Mouse (Mus musculus): ENCODE measurements around the gene Lypd3. TPM values are rescaled to one million over a fixed set of nuclear protein-coding genes. Genes with fewer than 3 reads are reported as not detected.

Lypd3 gene
- polyA plus RNA-seq, 1 experiment from 2014 or later = 0.05 TPM

DNA sequence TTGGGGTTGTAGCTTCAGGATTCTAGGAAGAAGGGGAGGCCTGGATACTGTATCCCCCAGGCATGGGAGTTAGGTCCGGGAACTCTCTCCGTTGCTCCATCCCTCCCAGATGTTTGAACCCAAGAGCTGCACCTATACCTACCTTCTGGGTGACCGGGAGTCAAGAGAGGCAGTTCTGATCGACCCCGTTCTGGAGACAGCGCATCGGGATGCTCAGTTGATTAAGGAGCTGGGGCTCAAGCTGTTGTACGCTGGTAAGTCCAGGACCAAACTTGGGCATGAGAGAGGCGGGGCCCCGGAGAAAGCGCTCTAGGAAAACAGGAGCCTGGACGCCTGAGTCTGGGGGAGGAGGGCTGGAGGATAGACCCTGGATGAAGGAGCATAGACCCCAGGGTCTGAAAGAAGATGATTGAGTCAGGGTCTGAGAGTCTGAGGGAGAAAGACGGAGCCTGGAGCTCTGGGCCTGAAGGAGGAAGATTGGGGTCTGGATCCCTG lies 42.0 kb upstream of the Lypd3 start:
- Histone ChIP-seq H3K9me3 (replicated peaks; ENCODE audit: control insufficient read depth, low read length) (no peaks in the 10 kb centered on the region), H3K27me3 (ENCODE audit: control insufficient read depth, insufficient read depth, low read depth, low read length) (no peaks in the 10 kb centered on the region), H3K9ac (ENCODE audit: low read depth, low read length) (peak overlapping the region; percentile 71), H3K4me3 (ENCODE audit: low read depth, low read length) (peak overlapping the region; percentile 70), H3K4me1 (ENCODE audit: control insufficient read depth, low read depth, low read length) (peaks cover 34% of the 10 kb centered on the region), H3K36me3 (ENCODE audit: control insufficient read depth, insufficient read depth) (no peaks in the 10 kb centered on the region), H3K27ac (ENCODE audit: low read length) (no peak overlapping the region), H3K4me2 (ENCODE audit: low read depth, low read length) (peak overlapping the region; percentile 90)
- 13% methylated on average over 13 of the region's 13 CpGs for WGBS (ENCODE audit: insufficient replicate concordance)
- no peak for ATAC-seq (ENCODE audit: low read depth)

DNA sequence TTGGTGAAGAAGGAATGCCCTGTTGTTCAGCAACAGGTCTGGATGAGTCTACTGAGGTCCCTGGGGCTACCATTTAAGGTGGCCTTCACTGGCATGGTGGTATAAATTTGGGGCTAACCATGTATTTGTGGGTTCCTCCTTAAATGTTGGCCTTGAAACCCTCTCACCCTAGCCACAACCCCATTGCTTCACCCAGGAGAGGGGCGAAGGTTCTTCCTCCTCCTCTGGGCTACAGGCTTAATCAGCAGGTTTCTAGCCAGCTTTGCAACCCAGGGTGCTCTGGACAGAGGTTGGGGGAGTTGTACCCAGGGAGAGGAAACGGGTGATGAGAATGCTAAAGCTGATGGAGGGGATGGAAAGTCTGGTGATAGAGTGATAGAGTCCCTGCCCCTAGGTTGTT lies 40.9 kb upstream of the Lypd3 start:
- Histone ChIP-seq H3K9me3 (replicated peaks; ENCODE audit: control insufficient read depth, low read length) (no peaks in the 10 kb centered on the region), H3K4me2 (ENCODE audit: low read depth, low read length) (peak overlapping the region; percentile 90; the same call in 1 of the 2 replicates), H3K4me1 (ENCODE audit: control insufficient read depth, low read depth, low read length) (peaks cover 34% of the 10 kb centered on the region), H3K27ac (ENCODE audit: low read length) (no peak overlapping the region), H3K27me3 (ENCODE audit: control insufficient read depth, insufficient read depth, low read depth, low read length) (no peaks in the 10 kb centered on the region), H3K36me3 (ENCODE audit: control insufficient read depth, insufficient read depth) (no peaks in the 10 kb centered on the region), H3K4me3 (ENCODE audit: low read depth, low read length) (peak overlapping the region; percentile 70; the same call in 1 of the 2 replicates), H3K9ac (ENCODE audit: low read depth, low read length) (no peak overlapping the region)
- no peak for ATAC-seq (ENCODE audit: low read depth)
- 35% methylated on average over 2 of the region's 2 CpGs for WGBS (ENCODE audit: insufficient replicate concordance)

- no peaks in the 10 kb centered on the region for H3K36me3 ChIP-seq (ENCODE audit: control insufficient read depth, insufficient read depth)
- H3K9ac ChIP-seq (ENCODE audit: low read depth, low read length) = no peak overlapping the region
- no peaks in the 10 kb centered on the region for H3K27me3 ChIP-seq (ENCODE audit: control insufficient read depth, insufficient read depth, low read depth, low read length)
- peaks cover 15% of the 10 kb centered on the region; the same call in 1 of the 2 replicates for H3K4me1 ChIP-seq (ENCODE audit: control insufficient read depth, low read depth, low read length)
- 45% methylated on average over 4 of the region's 4 CpGs for WGBS (ENCODE audit: insufficient replicate concordance)
- no peaks in the 10 kb centered on the region for H3K9me3 ChIP-seq (replicated peaks; ENCODE audit: control insufficient read depth, low read length)
- no peak for ATAC-seq (ENCODE audit: low read depth)
- no peak overlapping the region for H3K4me3 ChIP-seq (ENCODE audit: low read depth, low read length)
- no peak overlapping the region for H3K27ac ChIP-seq (ENCODE audit: low read length)
- H3K4me2 ChIP-seq (ENCODE audit: low read depth, low read length) = no peak overlapping the region
Observed at GRCm38 (mm10) chr7:24598121-24598520, 38.2 kb upstream of the Lypd3 start.

GRCm38 (mm10) chr7:24599211-24600067 lies 36.9 kb upstream of the Lypd3 start:
- WGBS (ENCODE audit: insufficient replicate concordance) = 56% methylated on average over 15 of the region's 15 CpGs
- H3K27ac ChIP-seq (ENCODE audit: low read length) = no peak overlapping the region
- no peaks in the 10 kb centered on the region for H3K36me3 ChIP-seq (ENCODE audit: control insufficient read depth, insufficient read depth)
- H3K4me2 ChIP-seq (ENCODE audit: low read depth, low read length) = no peak overlapping the region
- H3K4me1 ChIP-seq (ENCODE audit: control insufficient read depth, low read depth, low read length) = peaks cover 3% of the 10 kb centered on the region; the same call in 1 of the 2 replicates
- no peak overlapping the region for H3K9ac ChIP-seq (ENCODE audit: low read depth, low read length)
- peak; percentile 38; the same call in 1 of the 2 replicates for ATAC-seq (ENCODE audit: low read depth)
- H3K4me3 ChIP-seq (ENCODE audit: low read depth, low read length) = no peak overlapping the region
- H3K9me3 ChIP-seq (replicated peaks; ENCODE audit: control insufficient read depth, low read length) = no peaks in the 10 kb centered on the region
- no peaks in the 10 kb centered on the region for H3K27me3 ChIP-seq (ENCODE audit: control insufficient read depth, insufficient read depth, low read depth, low read length)

DNA sequence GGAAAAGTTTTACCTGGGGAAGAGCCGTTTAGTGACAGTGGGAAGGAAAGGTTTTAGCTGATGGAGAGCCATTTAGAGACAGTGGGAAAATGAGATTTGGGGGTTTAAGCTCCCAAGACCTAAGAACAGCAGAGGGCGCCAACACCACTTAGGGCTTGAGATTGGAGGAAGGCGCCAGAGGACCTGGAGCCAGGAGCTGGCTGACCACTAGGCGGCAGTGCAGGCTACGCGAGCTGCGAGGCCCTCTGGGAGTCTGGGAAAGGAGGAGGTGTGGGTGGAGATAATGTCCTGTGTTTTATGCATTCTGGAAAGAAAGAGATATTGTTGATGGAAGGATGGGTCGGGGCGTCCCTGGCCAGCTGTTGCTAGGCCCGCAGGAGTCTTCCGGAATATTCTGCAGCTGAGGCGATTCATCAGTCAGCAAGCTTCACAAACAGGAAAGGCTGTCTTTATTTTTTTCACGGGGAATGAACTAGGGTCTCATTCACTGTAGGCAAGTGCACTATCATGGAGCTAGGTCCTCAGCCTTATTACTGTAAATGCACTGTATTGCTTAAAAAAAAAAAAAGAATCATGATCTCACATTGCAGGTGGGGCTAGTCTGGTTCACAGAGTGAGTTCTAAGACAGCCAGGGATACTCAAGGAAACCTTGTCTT lies 35.3 kb upstream of the Lypd3 start:
- peak; percentile 88 for ATAC-seq (ENCODE audit: low read depth)
- H3K36me3 ChIP-seq (ENCODE audit: control insufficient read depth, insufficient read depth) = no peaks in the 10 kb centered on the region
- H3K4me3 ChIP-seq (ENCODE audit: low read depth, low read length) = no peak overlapping the region
- WGBS (ENCODE audit: insufficient replicate concordance) = 3% methylated on average over 13 of the region's 13 CpGs
- no peak overlapping the region for H3K4me2 ChIP-seq (ENCODE audit: low read depth, low read length)
- no peaks in the 10 kb centered on the region for H3K9me3 ChIP-seq (replicated peaks; ENCODE audit: control insufficient read depth, low read length)
- H3K27me3 ChIP-seq (ENCODE audit: control insufficient read depth, insufficient read depth, low read depth, low read length) = no peaks in the 10 kb centered on the region
- no peak overlapping the region for H3K27ac ChIP-seq (ENCODE audit: low read length)
- H3K9ac ChIP-seq (ENCODE audit: low read depth, low read length) = no peak overlapping the region
- peaks cover 2% of the 10 kb centered on the region; the same call in 1 of the 2 replicates for H3K4me1 ChIP-seq (ENCODE audit: control insufficient read depth, low read depth, low read length)

- ATAC-seq (ENCODE audit: low read depth) = no peak
- no peaks in the 10 kb centered on the region for H3K27me3 ChIP-seq (ENCODE audit: control insufficient read depth, insufficient read depth, low read depth, low read length)
- no peaks in the 10 kb centered on the region for H3K36me3 ChIP-seq (ENCODE audit: control insufficient read depth, insufficient read depth)
- no peaks in the 10 kb centered on the region for H3K9me3 ChIP-seq (replicated peaks; ENCODE audit: control insufficient read depth, low read length)
- H3K4me3 ChIP-seq (ENCODE audit: low read depth, low read length) = no peak overlapping the region
- H3K9ac ChIP-seq (ENCODE audit: low read depth, low read length) = no peak overlapping the region
- no peak overlapping the region for H3K4me2 ChIP-seq (ENCODE audit: low read depth, low read length)
- peaks cover 6% of the 10 kb centered on the region for H3K4me1 ChIP-seq (ENCODE audit: control insufficient read depth, low read depth, low read length)
- no peak overlapping the region for H3K27ac ChIP-seq (ENCODE audit: low read length)
- WGBS (ENCODE audit: insufficient replicate concordance) = 72% methylated on average over 7 of the region's 7 CpGs
Observed at GRCm38 (mm10) chr7:24605561-24605960, 30.8 kb upstream of the Lypd3 start.

DNA sequence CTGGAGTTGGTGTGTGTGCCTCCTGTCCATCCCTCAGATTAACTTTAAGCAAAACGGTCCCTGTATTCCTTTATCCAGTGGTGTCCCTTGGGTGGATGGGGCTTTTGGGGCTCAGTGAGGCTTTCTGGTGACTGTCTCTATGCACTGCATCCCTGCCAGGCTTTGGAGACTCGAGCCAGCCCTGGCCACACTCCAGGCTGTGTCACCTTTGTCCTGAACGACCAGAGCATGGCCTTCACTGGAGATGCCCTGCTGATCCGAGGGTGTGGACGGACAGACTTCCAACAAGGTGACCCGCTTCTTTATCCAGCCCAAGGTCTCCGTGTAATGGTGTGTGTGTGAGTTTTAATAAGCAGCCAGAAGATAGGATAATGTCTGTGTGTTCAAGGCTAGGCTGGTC lies 30.3 kb upstream of the Lypd3 start:
- Histone ChIP-seq H3K27me3 (ENCODE audit: control insufficient read depth, insufficient read depth, low read depth, low read length) (no peaks in the 10 kb centered on the region), H3K9ac (ENCODE audit: low read depth, low read length) (no peak overlapping the region), H3K27ac (ENCODE audit: low read length) (no peak overlapping the region), H3K4me3 (ENCODE audit: low read depth, low read length) (no peak overlapping the region), H3K9me3 (replicated peaks; ENCODE audit: control insufficient read depth, low read length) (no peaks in the 10 kb centered on the region), H3K4me2 (ENCODE audit: low read depth, low read length) (no peak overlapping the region), H3K4me1 (ENCODE audit: control insufficient read depth, low read depth, low read length) (peaks cover 11% of the 10 kb centered on the region), H3K36me3 (ENCODE audit: control insufficient read depth, insufficient read depth) (no peaks in the 10 kb centered on the region)
- ATAC-seq (ENCODE audit: low read depth) = no peak
- 66% methylated on average over 7 of the region's 7 CpGs for WGBS (ENCODE audit: insufficient replicate concordance)

- peak; percentile 81 for ATAC-seq (ENCODE audit: low read depth)
- no peak overlapping the region for H3K9ac ChIP-seq (ENCODE audit: low read depth, low read length)
- peak overlapping the region; percentile 26; the same call in 1 of the 2 replicates for H3K27ac ChIP-seq (ENCODE audit: low read length)
- peaks cover 22% of the 10 kb centered on the region for H3K4me1 ChIP-seq (ENCODE audit: control insufficient read depth, low read depth, low read length)
- H3K4me3 ChIP-seq (ENCODE audit: low read depth, low read length) = no peak overlapping the region
- WGBS (ENCODE audit: insufficient replicate concordance) = 25% methylated on average over 6 of the region's 6 CpGs
- H3K27me3 ChIP-seq (ENCODE audit: control insufficient read depth, insufficient read depth, low read depth, low read length) = peaks cover 11% of the 10 kb centered on the region
- H3K4me2 ChIP-seq (ENCODE audit: low read depth, low read length) = no peak overlapping the region; the same call in 1 of the 2 replicates
- no peaks in the 10 kb centered on the region for H3K9me3 ChIP-seq (replicated peaks; ENCODE audit: control insufficient read depth, low read length)
- H3K36me3 ChIP-seq (ENCODE audit: control insufficient read depth, insufficient read depth) = no peaks in the 10 kb centered on the region
Observed at GRCm38 (mm10) chr7:24608017-24608416, 28.3 kb upstream of the Lypd3 start.

DNA sequence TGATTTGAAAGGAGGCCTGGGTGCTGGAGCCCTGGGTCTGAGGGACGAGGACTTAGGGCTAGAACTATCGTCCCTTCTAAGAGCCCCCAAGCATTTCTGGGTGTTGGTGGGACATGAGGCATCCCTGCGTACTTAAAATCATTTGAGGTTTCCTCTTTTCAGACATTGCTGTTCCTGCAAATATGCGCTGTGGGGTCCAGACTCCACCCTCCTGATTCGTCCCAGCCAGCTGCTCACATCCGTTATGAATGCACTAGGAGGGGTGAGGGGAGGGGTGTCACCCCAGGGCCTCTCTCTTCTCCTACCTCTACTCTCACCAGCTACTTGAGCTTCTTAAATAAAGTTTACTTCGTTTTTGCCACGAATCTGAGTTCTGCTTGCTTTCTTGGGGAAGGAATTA lies 27.8 kb upstream of the Lypd3 start:
- no peak overlapping the region; the same call in 1 of the 2 replicates for H3K4me2 ChIP-seq (ENCODE audit: low read depth, low read length)
- H3K27ac ChIP-seq (ENCODE audit: low read length) = peak overlapping the region; percentile 26; the same call in 1 of the 2 replicates
- H3K4me1 ChIP-seq (ENCODE audit: control insufficient read depth, low read depth, low read length) = peaks cover 22% of the 10 kb centered on the region

More for the DNA sequence above, 27.8 kb upstream of the Lypd3 start:
- no peak overlapping the region for H3K4me3 ChIP-seq (ENCODE audit: low read depth, low read length)
- H3K27me3 ChIP-seq (ENCODE audit: control insufficient read depth, insufficient read depth, low read depth, low read length) = peaks cover 11% of the 10 kb centered on the region
- WGBS (ENCODE audit: insufficient replicate concordance) = 32% methylated on average over 8 of the region's 8 CpGs
- H3K36me3 ChIP-seq (ENCODE audit: control insufficient read depth, insufficient read depth) = no peaks in the 10 kb centered on the region
- no peaks in the 10 kb centered on the region for H3K9me3 ChIP-seq (replicated peaks; ENCODE audit: control insufficient read depth, low read length)
- ATAC-seq (ENCODE audit: low read depth) = no peak
- no peak overlapping the region for H3K9ac ChIP-seq (ENCODE audit: low read depth, low read length)
